Mouse (Mus musculus) midbrain, postnatal 0 days (tissue): ENCODE measurements at regions not wholly inside any gene's neighbourhood (a gene's known extent, or its start where the extent isn't known, plus 50 kb on each side); places are given as distances from the start of the nearest gene placed in this dataset.

Experiments
- ATAC-seq: fragments of 200-750 bp; cut with Nextera tagmentation; 2 replicates; pipeline ENCODE4 v1.8.0; 2017; ENCODE audit warnings: moderate number of reproducible peaks, mild to moderate bottlenecking, moderate TSS enrichment, moderate library complexity; ENCODE audit not compliant: low FRiP score
- DNase-seq: peaks from one replicate; pipeline ENCODE4 v3.0.0-alpha.2; 2015; ENCODE audit warnings: low spot score
- H3K27ac ChIP-seq: fragments of 300-500 bp; sonication (generic); 2 replicates; pipeline ENCODE4 v1.5.1; 2014; ENCODE audit warnings: low read depth, mild to moderate bottlenecking, low read length, mixed read lengths
- H3K27me3 ChIP-seq: fragments of 300-500 bp; sonication (generic); 2 replicates; pipeline ENCODE4 v1.6.1; 2014; ENCODE audit warnings: low read length, control low read depth, mixed read lengths; ENCODE audit not compliant: insufficient read depth
- H3K36me3 ChIP-seq: fragments of 300-500 bp; sonication (generic); 2 replicates; pipeline ENCODE4 v1.6.1; 2014; ENCODE audit warnings: low read length, control low read depth, mixed read lengths; ENCODE audit not compliant: insufficient read depth
- H3K4me1 ChIP-seq: fragments of 300-500 bp; sonication (generic); 2 replicates; pipeline ENCODE4 v1.6.1; 2014; ENCODE audit warnings: mild to moderate bottlenecking, control low read depth, antibody characterized with exemption, low read length, mixed read lengths; ENCODE audit not compliant: insufficient read depth
- H3K4me2 ChIP-seq: fragments of 300-500 bp; sonication (generic); 2 replicates; pipeline ENCODE4 v1.6.1; 2014; ENCODE audit warnings: low read depth, mild to moderate bottlenecking, low read length, mixed read lengths; ENCODE audit not compliant: poor library complexity, severe bottlenecking
- H3K4me3 ChIP-seq: fragments of 300-500 bp; sonication (generic); 2 replicates; pipeline ENCODE4 v1.5.1; 2014; ENCODE audit warnings: low read depth, mild to moderate bottlenecking, low read length, moderate library complexity
- H3K9ac ChIP-seq: fragments of 300-500 bp; sonication (generic); replicated peaks from 2 replicates; pipeline ENCODE4 v1.6.1; 2014; ENCODE audit warnings: mild to moderate bottlenecking, low read length, moderate library complexity, mixed read lengths; ENCODE audit not compliant: poor library complexity, severe bottlenecking
- H3K9me3 ChIP-seq: fragments of 300-500 bp; sonication (generic); 2 replicates; pipeline ENCODE4 v1.6.1; 2016; ENCODE audit warnings: low read length, control low read depth
- CTCF ChIP-seq: IDR thresholded peaks from 2 replicates; pipeline ENCODE4 v1.5.1; 2016; ENCODE audit warnings: antibody characterized with exemption, mild to moderate bottlenecking
- WGBS: fragments of 180-500 bp; shearing (Covaris S2); extraction: QIAGEN DNeasy Blood & Tissue Kit; methylation state at CpG from one replicate; pipeline ENCODE4 v1.1.7; 2014; 5-methylcytosine and 5-hydroxymethylcytosine counted together

DNA sequence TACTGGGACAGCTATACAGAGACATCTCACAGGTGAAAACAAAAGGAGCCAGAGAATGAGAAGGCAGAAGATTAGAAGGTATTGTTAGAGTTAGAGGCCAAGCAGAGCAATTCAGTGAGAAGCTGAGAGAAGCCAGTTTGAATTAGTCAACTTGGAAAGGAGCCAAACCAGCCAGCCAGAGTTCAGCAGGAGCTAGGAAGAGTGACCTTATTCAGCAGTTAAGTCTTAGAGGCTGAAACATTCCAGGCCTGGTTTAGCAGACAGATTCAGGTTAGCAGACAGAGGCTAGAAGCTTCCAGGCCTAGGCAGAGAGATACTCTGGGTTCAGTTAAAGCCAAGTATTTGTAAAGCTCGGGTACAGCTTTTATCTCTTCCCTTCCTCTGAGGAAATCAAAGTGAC, 242.1 kb downstream of the Gm19410 start:
- Histone ChIP-seq H3K9me3 (no peaks in the 10 kb centered on the region), H3K9ac (no peak overlapping the region), H3K4me3 (no peak overlapping the region), H3K4me2 (no peak overlapping the region), H3K27me3 (no peaks in the 10 kb centered on the region), H3K4me1 (0 out of 2 replicates have a peak, but pooled peaks cover 2% of the 10 kb centered on the region), H3K36me3 (no peaks in the 10 kb centered on the region), H3K27ac (no peak overlapping the region)
- ATAC-seq (no peak), DNase-seq (no peak)
- TF ChIP-seq CTCF: no peak
- WGBS: 91% methylated on average over 1 of the region's 1 CpGs

DNA sequence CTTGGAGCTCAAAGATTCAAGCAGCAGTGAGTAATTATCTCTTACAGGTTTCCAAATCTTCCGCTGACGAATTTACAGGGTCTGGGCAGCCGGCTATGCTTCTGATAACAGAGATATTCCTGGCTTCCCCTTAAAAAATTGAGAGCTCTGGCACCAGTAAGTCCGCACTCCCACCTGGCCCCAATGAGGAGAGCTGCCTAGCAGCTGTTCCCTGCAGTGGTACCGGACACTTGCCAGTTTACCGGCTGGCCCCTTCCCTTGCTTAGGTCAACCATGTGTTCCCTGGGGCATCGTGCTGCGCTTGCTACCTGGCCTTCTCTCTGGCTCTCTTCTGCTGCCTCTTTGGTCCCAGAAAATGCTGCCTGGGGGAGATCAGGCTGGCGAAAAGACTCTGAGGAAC, 244.0 kb downstream of the Gm19410 start:
- Histone ChIP-seq H3K36me3 (no peaks in the 10 kb centered on the region), H3K9me3 (no peaks in the 10 kb centered on the region), H3K4me3 (no peak overlapping the region), H3K27me3 (no peaks in the 10 kb centered on the region), H3K27ac (no peak overlapping the region), H3K4me1 (peaks cover 4% of the 10 kb centered on the region; the same call in 1 of the 2 replicates), H3K4me2 (no peak overlapping the region), H3K9ac (no peak overlapping the region)
- ATAC-seq (no peak), DNase-seq (no peak)
- no peak for TF ChIP-seq CTCF
- WGBS: 73% methylated on average over 9 of the region's 9 CpGs

DNA sequence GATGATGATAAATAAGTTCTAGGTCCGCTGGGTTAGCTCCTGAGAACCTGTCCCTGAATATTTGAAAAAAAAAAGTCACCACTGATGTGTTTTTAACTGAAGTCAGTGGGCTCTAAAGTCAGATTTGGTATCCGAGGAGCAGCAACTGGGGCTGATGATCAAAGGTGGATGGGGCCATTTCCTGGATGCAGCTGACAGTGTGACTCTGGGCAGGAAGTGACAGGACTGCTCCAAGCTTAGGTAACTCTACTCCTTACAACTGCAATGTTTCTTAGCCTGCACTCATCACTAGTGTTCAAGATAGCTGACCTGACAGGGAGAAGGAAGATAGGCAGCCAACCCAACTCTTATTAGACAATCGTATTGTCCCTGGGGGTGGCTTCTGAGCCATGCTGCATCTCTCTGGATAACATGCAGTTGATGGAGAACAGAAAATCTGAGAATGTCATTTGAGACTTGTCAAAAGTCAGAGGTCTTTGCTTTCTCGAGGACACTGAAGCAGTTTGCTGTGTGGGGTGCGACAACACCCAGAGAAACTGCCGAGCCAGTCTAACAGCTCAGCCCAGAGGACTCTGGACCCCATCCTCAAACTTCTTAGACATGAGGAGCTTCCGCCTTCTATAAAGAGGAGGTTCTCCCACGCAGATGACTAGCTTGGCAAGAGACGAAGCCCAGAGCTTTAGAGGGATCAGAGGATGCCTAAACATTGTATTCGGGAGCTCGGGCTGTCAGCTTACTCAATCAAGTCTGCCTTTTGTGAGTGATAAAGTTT, 245.0 kb downstream of the Gm19410 start:
- Histone ChIP-seq H3K36me3 (no peaks in the 10 kb centered on the region), H3K4me1 (peaks cover 4% of the 10 kb centered on the region; the same call in 1 of the 2 replicates), H3K4me2 (no peak overlapping the region), H3K9me3 (no peaks in the 10 kb centered on the region), H3K27me3 (no peaks in the 10 kb centered on the region), H3K9ac (no peak overlapping the region), H3K4me3 (no peak overlapping the region), H3K27ac (no peak overlapping the region)
- DNase-seq (no peak), ATAC-seq (no peak)
- TF ChIP-seq CTCF: no peak
- WGBS: 72% methylated on average over 11 of the region's 11 CpGs

- Histone ChIP-seq H3K27ac (no peak overlapping the region), H3K9ac (no peak overlapping the region), H3K36me3 (no peaks in the 10 kb centered on the region), H3K4me3 (no peak overlapping the region), H3K27me3 (no peaks in the 10 kb centered on the region), H3K4me2 (no peak overlapping the region), H3K9me3 (no peaks in the 10 kb centered on the region), H3K4me1 (peaks cover 4% of the 10 kb centered on the region; the same call in 1 of the 2 replicates)
- WGBS: 34% methylated on average over 8 of the region's 8 CpGs
- TF ChIP-seq CTCF: no peak
- peak; percentile 81 for DNase-seq
- no peak for ATAC-seq
These were observed 249.3 kb downstream of the Gm19410 start for GRCm38 (mm10) chr8:36014862-36015261.

- WGBS: 56% methylated on average over 20 of the region's 20 CpGs
- no peak overlapping the region for H3K4me2 ChIP-seq
- no peak for TF ChIP-seq CTCF
- H3K27ac ChIP-seq: peak overlapping the region; percentile 19; the same call in 1 of the 2 replicates
- no peak overlapping the region for H3K9ac ChIP-seq
- no peaks in the 10 kb centered on the region for H3K27me3 ChIP-seq
- H3K9me3 ChIP-seq: no peaks in the 10 kb centered on the region
- H3K4me1 ChIP-seq: peaks cover 4% of the 10 kb centered on the region; the same call in 1 of the 2 replicates
- DNase-seq: no peak
- no peaks in the 10 kb centered on the region for H3K36me3 ChIP-seq
- ATAC-seq: peak; percentile 45; the same call in 1 of the 2 replicates
- H3K4me3 ChIP-seq: no peak overlapping the region
These were observed 250.9 kb downstream of the Gm19410 start for GRCm38 (mm10) chr8:36016321-36017114.
